Mouse (Mus musculus): Measurements from ENCODE around the gene Olfr1189. TPM values are rescaled to one million over a fixed set of nuclear protein-coding genes. Genes with fewer than 3 reads are reported as not detected.
"Not testable (repeated sequence)": the region's sequence is repeated elsewhere in the genome, so short reads cannot be mapped to it uniquely, and the experiment has no call there.

Olfr1189 gene
- not detected in 2 replicates for polyA plus RNA-seq (2015; fragmentation: Nextera tagmentation; extraction: Ambion mirVana)

GRCm38 (mm10) chr2:88586154-88586553 lies at the start of gene Olfr1189:
Gene Olfr1189 (plus strand): TSS chr2:88586454.
- H3K4me3 ChIP-seq (ENCODE audit: low read length): no peak within 1 kb of the TSS
- H3K9ac ChIP-seq (ENCODE audit: low read depth, low read length): no peak within 1 kb of the TSS

DNA sequence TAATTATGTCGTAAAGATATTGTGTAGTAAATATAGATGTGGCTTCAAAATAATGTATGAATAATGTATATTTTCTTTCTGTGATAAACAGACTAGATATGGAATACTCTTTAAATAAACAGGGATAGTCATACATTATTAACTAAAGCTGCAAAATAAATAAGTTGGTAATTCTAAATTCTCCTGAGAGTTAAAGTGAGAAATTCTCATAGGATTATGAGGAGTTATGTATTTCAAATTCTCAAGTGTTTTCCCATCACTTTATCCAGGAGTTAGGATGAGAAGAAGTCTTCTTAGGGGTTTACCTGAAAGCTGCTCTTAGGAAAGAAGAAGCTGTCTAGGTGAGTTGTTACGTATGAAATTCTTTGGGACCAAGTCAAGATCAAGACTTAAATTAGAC lies 29.6 kb upstream of the Olfr1189 start, which contains the start of gene Olfr1188:
Gene Olfr1188 (plus strand): TSS at position 301 of the 400 bp plus-strand sequence.
- Histone ChIP-seq H3K4me1 (ENCODE audit: control insufficient read depth, insufficient read depth, low read length) (no peaks in the 10 kb centered on the region), H3K4me2 (ENCODE audit: low read depth, low read length) (no peak within 1 kb of the TSS), H3K9ac (ENCODE audit: low read depth, low read length) (no peak within 1 kb of the TSS), H3K27ac (ENCODE audit: low read length) (no peak within 1 kb of the TSS), H3K27me3 (replicated peaks; ENCODE audit: control insufficient read depth, insufficient read depth, low read length) (no peaks in the 10 kb centered on the region), H3K4me3 (ENCODE audit: low read length) (no peak within 1 kb of the TSS), H3K36me3 (ENCODE audit: control insufficient read depth, insufficient read depth, low read length) (no peaks in the 10 kb centered on the region), H3K9me3 (ENCODE audit: control insufficient read depth, low read length) (no peaks in the 10 kb centered on the region)
- no peak for ATAC-seq
- 80% methylated on average over 2 of the region's 2 CpGs for WGBS

More at GRCm38 (mm10) chr2:88586154-88586553, at the start of gene Olfr1189:
- Histone ChIP-seq H3K9me3 (ENCODE audit: control insufficient read depth, low read length) (no peaks in the 10 kb centered on the region), H3K27ac (ENCODE audit: low read length) (no peak within 1 kb of the TSS), H3K27me3 (replicated peaks; ENCODE audit: control insufficient read depth, insufficient read depth, low read length) (no peaks in the 10 kb centered on the region), H3K4me2 (ENCODE audit: low read depth, low read length) (no peak within 1 kb of the TSS), H3K36me3 (ENCODE audit: control insufficient read depth, insufficient read depth, low read length) (no peaks in the 10 kb centered on the region), H3K4me1 (ENCODE audit: control insufficient read depth, insufficient read depth, low read length) (no peaks in the 10 kb centered on the region)
- ATAC-seq: no peak

DNA sequence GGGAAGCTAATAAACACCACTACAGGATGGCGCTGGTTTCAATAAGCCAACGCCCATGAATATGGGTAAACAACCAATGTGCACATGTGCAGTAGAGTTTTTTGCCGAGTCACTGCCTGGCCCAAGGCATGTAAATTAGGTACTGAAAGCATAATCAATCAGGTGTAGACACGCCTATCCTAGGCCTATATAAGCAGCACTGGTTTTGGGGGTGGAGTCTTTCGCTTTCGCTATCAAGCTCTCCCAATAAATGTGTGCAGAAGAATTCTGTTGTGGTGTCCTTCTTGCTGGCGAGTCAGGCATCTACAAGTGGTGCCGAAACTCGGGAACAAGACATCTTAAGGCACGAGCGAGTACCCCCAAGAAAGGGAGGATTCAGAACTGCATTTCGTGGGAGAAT lies 13.6 kb upstream of the Olfr1189 start:
- not testable (repeated sequence) for H3K9me3 ChIP-seq (ENCODE audit: control insufficient read depth, low read length); H3K36me3 ChIP-seq (ENCODE audit: control insufficient read depth, insufficient read depth, low read length); H3K27ac ChIP-seq (ENCODE audit: low read length); H3K4me2 ChIP-seq (ENCODE audit: low read depth, low read length); H3K9ac ChIP-seq (ENCODE audit: low read depth, low read length); H3K4me1 ChIP-seq (ENCODE audit: control insufficient read depth, insufficient read depth, low read length); H3K27me3 ChIP-seq (replicated peaks; ENCODE audit: control insufficient read depth, insufficient read depth, low read length); H3K4me3 ChIP-seq (ENCODE audit: low read length); ATAC-seq
- 87% methylated on average over 12 of the region's 12 CpGs for WGBS

DNA sequence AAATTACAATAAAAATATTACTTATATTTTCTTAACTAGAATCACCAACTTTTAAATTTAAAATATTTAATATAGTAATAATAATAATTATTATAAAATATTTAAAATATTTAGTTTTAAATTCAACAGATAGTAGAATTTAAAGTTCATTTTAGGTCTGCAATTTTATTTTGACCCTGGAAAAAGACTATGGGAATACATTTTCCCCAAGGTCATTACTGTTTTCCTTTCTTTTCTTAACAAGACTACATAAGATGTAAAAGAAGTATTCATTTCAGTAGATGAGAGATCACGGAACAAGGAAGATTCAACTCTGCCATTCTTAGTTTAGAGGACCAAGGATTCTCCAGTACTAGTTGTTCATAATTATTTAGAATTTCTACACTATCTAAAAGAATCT lies 54.0 kb downstream of the Olfr1189 start, which contains the start of gene Olfr1191-ps1:
Gene Olfr1191-ps1 (plus strand): TSS at position 301 of the 400 bp plus-strand sequence.
- not testable (repeated sequence) for ATAC-seq
- 89% methylated on average over 1 of the region's 1 CpGs for WGBS

More for the DNA sequence above, 54.0 kb downstream of the Olfr1189 start, which contains the start of gene Olfr1191-ps1:
- H3K4me3 ChIP-seq (ENCODE audit: low read length); H3K4me1 ChIP-seq (ENCODE audit: control insufficient read depth, insufficient read depth, low read length); H3K4me2 ChIP-seq (ENCODE audit: low read depth, low read length); H3K27me3 ChIP-seq (replicated peaks; ENCODE audit: control insufficient read depth, insufficient read depth, low read length); H3K36me3 ChIP-seq (ENCODE audit: control insufficient read depth, insufficient read depth, low read length); H3K9me3 ChIP-seq (ENCODE audit: control insufficient read depth, low read length); H3K27ac ChIP-seq (ENCODE audit: low read length); H3K9ac ChIP-seq (ENCODE audit: low read depth, low read length): not testable (repeated sequence)

Other genes starting within 250 kb of the Olfr1189 start
- gene Olfr1176, start 249.7 kb upstream of the Olfr1189 start, polyA plus RNA-seq (2015; fragmentation: Nextera tagmentation; extraction: Ambion mirVana): not detected in 2 replicates
- gene Olfr1177-ps, start 240.0 kb upstream of the Olfr1189 start, polyA plus RNA-seq (2015; fragmentation: Nextera tagmentation; extraction: Ambion mirVana): not detected in 2 replicates
- gene Olfr1178, start 199.4 kb upstream of the Olfr1189 start, polyA plus RNA-seq (2015; fragmentation: Nextera tagmentation; extraction: Ambion mirVana): not detected in 2 replicates
- not detected in 2 replicates for gene Olfr1179, start 180.0 kb upstream of the Olfr1189 start, polyA plus RNA-seq (2015; fragmentation: Nextera tagmentation; extraction: Ambion mirVana)
- gene Olfr1180, start 167.3 kb upstream of the Olfr1189 start, polyA plus RNA-seq (2015; fragmentation: Nextera tagmentation; extraction: Ambion mirVana): not detected in 2 replicates
- gene Olfr1181, start 160.3 kb upstream of the Olfr1189 start, polyA plus RNA-seq (2015; fragmentation: Nextera tagmentation; extraction: Ambion mirVana): not detected in 2 replicates
- not detected in 2 replicates for gene Gm13757, start 137.3 kb upstream of the Olfr1189 start, polyA plus RNA-seq (2015; fragmentation: Nextera tagmentation; extraction: Ambion mirVana)
- not detected in 2 replicates for gene Olfr1183, start 131.6 kb upstream of the Olfr1189 start, polyA plus RNA-seq (2015; fragmentation: Nextera tagmentation; extraction: Ambion mirVana)
- not detected in 2 replicates for gene Olfr1184, start 102.9 kb upstream of the Olfr1189 start, polyA plus RNA-seq (2015; fragmentation: Nextera tagmentation; extraction: Ambion mirVana)
- gene Olfr1185-ps1, start 93.1 kb upstream of the Olfr1189 start, polyA plus RNA-seq (2015; fragmentation: Nextera tagmentation; extraction: Ambion mirVana): not detected in 2 replicates
- not detected in 2 replicates for gene Olfr1186, start 67.9 kb upstream of the Olfr1189 start, polyA plus RNA-seq (2015; fragmentation: Nextera tagmentation; extraction: Ambion mirVana)
- gene Olfr1188, start 29.5 kb upstream of the Olfr1189 start, polyA plus RNA-seq (2015; fragmentation: Nextera tagmentation; extraction: Ambion mirVana): not detected in 2 replicates
- gene Olfr1191-ps1, start 54.1 kb downstream of the Olfr1189 start, polyA plus RNA-seq (2015; fragmentation: Nextera tagmentation; extraction: Ambion mirVana): not detected in 2 replicates
- not detected in 2 replicates for gene Olfr1192-ps1, start 62.1 kb downstream of the Olfr1189 start, polyA plus RNA-seq (2015; fragmentation: Nextera tagmentation; extraction: Ambion mirVana)
- gene Olfr1193, start 89.2 kb downstream of the Olfr1189 start, polyA plus RNA-seq (2015; fragmentation: Nextera tagmentation; extraction: Ambion mirVana): not detected in 2 replicates
- gene Olfr1195, start 102.7 kb downstream of the Olfr1189 start, polyA plus RNA-seq (2015; fragmentation: Nextera tagmentation; extraction: Ambion mirVana): not detected in 2 replicates
- not detected in 2 replicates for gene Olfr1196, start 118.1 kb downstream of the Olfr1189 start, polyA plus RNA-seq (2015; fragmentation: Nextera tagmentation; extraction: Ambion mirVana)
- not detected in 2 replicates for gene Olfr1197, start 145.9 kb downstream of the Olfr1189 start, polyA plus RNA-seq (2015; fragmentation: Nextera tagmentation; extraction: Ambion mirVana)
- gene Olfr1198, start 164.9 kb downstream of the Olfr1189 start, polyA plus RNA-seq (2015; fragmentation: Nextera tagmentation; extraction: Ambion mirVana): not detected in 2 replicates
- not detected in 2 replicates for gene Olfr1199, start 174.0 kb downstream of the Olfr1189 start, polyA plus RNA-seq (2015; fragmentation: Nextera tagmentation; extraction: Ambion mirVana)
- not detected in 2 replicates for gene Olfr1200, start 184.0 kb downstream of the Olfr1189 start, polyA plus RNA-seq (2015; fragmentation: Nextera tagmentation; extraction: Ambion mirVana)
- gene Olfr1201, start 206.6 kb downstream of the Olfr1189 start, polyA plus RNA-seq (2015; fragmentation: Nextera tagmentation; extraction: Ambion mirVana): not detected in 2 replicates
- not detected in 2 replicates for gene Olfr1202, start 228.0 kb downstream of the Olfr1189 start, polyA plus RNA-seq (2015; fragmentation: Nextera tagmentation; extraction: Ambion mirVana)
- not detected in 2 replicates for gene Olfr1205, start 243.3 kb downstream of the Olfr1189 start, polyA plus RNA-seq (2015; fragmentation: Nextera tagmentation; extraction: Ambion mirVana)